Mouse (Mus musculus) G1E (cell line): ENCODE data around the gene Klrb1. TPM values are rescaled to one million over a fixed set of nuclear protein-coding genes. Genes with fewer than 3 reads are reported as not detected.
A peak's percentile ranks its signal among the peaks of the same experiment; 100 is the strongest.
"Not testable (repeated sequence)": the region's sequence is repeated elsewhere in the genome, so short reads cannot be mapped to it uniquely, and the experiment has no call there.

Source experiments
- ATAC-seq: 2 replicates; pipeline ENCODE4 v1.8.0; 2016; ENCODE audit warnings: mild to moderate bottlenecking; ENCODE audit not compliant: insufficient number of reproducible peaks, poor library complexity, low FRiP score, severe bottlenecking; ENCODE audit errors: extremely low read depth
- DNase-seq: peaks from one replicate; pipeline ENCODE4 v3.0.0; 2012; ENCODE audit warnings: low spot score
- H3K27me3 ChIP-seq: 2 replicates; pipeline ENCODE4 v1.6.1; 2012; ENCODE audit warnings: mild to moderate bottlenecking, low read length, inconsistent platforms; ENCODE audit not compliant: insufficient read depth
- H3K36me3 ChIP-seq: replicated peaks from 2 replicates; pipeline ENCODE3; 2012; ENCODE audit warnings: mild to moderate bottlenecking, inconsistent platforms
- H3K4me1 ChIP-seq: 2 replicates; pipeline ENCODE4 v1.6.1; 2012; ENCODE audit warnings: low read depth, low read length, inconsistent platforms, mixed read lengths; ENCODE audit not compliant: insufficient read depth
- H3K4me3 ChIP-seq: 2 replicates; pipeline ENCODE4 v1.5.1; 2012; ENCODE audit warnings: low read depth, mild to moderate bottlenecking, inconsistent platforms, low read length, moderate library complexity, mixed read lengths
- H3K9me3 ChIP-seq: replicated peaks from 2 replicates; pipeline ENCODE4 v1.6.1; 2012; ENCODE audit warnings: inconsistent platforms
- CTCF ChIP-seq: IDR thresholded peaks from 2 replicates; pipeline ENCODE4 v1.5.1; 2012; ENCODE audit warnings: low read depth, low read length, inconsistent platforms, mixed read lengths
- GATA1 ChIP-seq: IDR thresholded peaks from 2 replicates; pipeline ENCODE4 v1.6.1; 2012; ENCODE audit warnings: borderline replicate concordance, low read length, inconsistent platforms, mixed read lengths
- GATA2 ChIP-seq: IDR thresholded peaks from 2 replicates; pipeline ENCODE4 v1.6.1; 2012; ENCODE audit warnings: low read depth, low read length, inconsistent platforms, borderline replicate concordance
- POLR2AphosphoS5 ChIP-seq: IDR thresholded peaks from 2 replicates; pipeline ENCODE4 v1.6.1; 2012; ENCODE audit warnings: low read depth, low read length, inconsistent platforms; ENCODE audit not compliant: insufficient replicate concordance
- TAL1 ChIP-seq: conservative IDR thresholded peaks from 2 replicates; pipeline ENCODE4 v1.6.1; 2012; ENCODE audit warnings: low read depth, low read length, inconsistent platforms, mixed read lengths
- polyA plus RNA-seq: library from polyadenylated mRNA; stranded (reverse); fragments of >175 nt; gene quantifications from 2 replicates; pipeline ENCODE4 v1.2.3, GENCODE M21; 2012
- total RNA-seq, 2 experiments: library from RNA; stranded (forward) in 1 of 2; stranded (reverse) in 1 of 2; fragments of 200-1000 nt in 1 of 2; fragments of >200 nt in 1 of 2; fragmentation: Nextera tagmentation in 1 of 2; gene quantifications; 2 replicates each; pipeline ENCODE4 v1.2.3; 2014 to 2017

The Klrb1 gene
- total and polyA plus RNA-seq, 3 experiments, result not detected

- H3K4me3 ChIP-seq, H3K27me3 ChIP-seq, H3K36me3 ChIP-seq, H3K4me1 ChIP-seq, H3K9me3 ChIP-seq, DNase-seq: not testable (repeated sequence)
- ATAC-seq, result peak; percentile 54; the same call in 1 of the 2 replicates
Observed at GRCm38 (mm10) chr6:128753610-128754224, 30.9 kb upstream of the Klrb1 start.

DNA sequence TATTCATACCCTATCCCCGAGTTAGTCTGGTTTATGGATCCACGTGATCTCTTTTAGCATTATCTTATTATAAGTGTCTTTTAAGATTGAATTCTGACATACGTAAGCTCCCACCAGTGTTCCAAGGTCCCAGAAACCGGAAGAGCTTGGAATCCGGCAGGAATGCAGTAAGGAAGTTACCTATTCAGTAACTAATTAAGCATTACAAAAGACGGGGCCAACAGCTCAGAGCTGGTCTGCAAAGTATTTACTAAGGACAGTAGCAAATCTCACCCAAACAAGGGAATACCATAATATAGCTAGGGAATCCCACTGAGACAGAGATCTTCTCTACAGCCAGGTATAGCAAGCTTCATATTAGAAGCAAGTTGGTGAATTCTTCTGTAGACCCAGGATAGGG is 24.1 kb upstream of the Klrb1 start:
- not testable (repeated sequence) for H3K4me1 ChIP-seq, DNase-seq, H3K4me3 ChIP-seq, ATAC-seq, H3K36me3 ChIP-seq, H3K27me3 ChIP-seq
- peaks cover 20% of the 10 kb centered on the region for H3K9me3 ChIP-seq

GRCm38 (mm10) chr6:128737445-128737844 is 14.6 kb upstream of the Klrb1 start:
- Histone ChIP-seq H3K36me3 (no peaks in the 10 kb centered on the region), H3K27me3 (no peaks in the 10 kb centered on the region), H3K4me3 (no peak overlapping the region), H3K4me1 (no peaks in the 10 kb centered on the region), H3K9me3 (peaks cover 42% of the 10 kb centered on the region)
- no peak for ATAC-seq
- no peak for DNase-seq
- TF ChIP-seq CTCF, result no peak
- TF ChIP-seq GATA1, result no peak
- no peak for TF ChIP-seq POLR2AphosphoS5
- TF ChIP-seq TAL1, result no peak
- TF ChIP-seq GATA2, result no peak

DNA sequence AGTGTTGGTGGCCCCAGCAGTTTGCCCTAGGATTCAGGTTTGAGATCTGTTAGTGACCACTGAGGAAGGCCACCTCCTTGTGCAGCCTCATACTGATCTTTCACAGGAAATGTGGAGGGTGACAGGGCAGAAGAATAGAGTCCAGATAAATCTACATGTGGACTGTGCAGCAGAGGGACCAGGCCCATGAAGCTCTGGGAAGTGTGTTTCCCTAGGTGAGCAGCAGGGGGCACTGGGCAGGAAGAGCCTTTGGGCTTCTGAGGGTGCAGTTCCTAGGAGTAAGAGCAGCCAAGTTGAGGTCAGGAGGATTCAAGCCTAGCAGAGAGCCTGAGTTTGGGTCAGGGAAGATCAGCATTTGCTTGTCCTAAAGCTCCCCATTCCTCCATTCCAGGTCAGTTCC is 13.2 kb upstream of the Klrb1 start:
- H3K4me1 ChIP-seq, result no peaks in the 10 kb centered on the region
- DNase-seq, result no peak

GRCm38 (mm10) chr6:128734896-128735295 is 12.0 kb upstream of the Klrb1 start:
- DNase-seq (no peak), ATAC-seq (no peak)
- H3K36me3 ChIP-seq, result no peaks in the 10 kb centered on the region
- H3K4me1 ChIP-seq, result no peaks in the 10 kb centered on the region
- no peak overlapping the region for H3K4me3 ChIP-seq
- no peaks in the 10 kb centered on the region for H3K27me3 ChIP-seq
- TF ChIP-seq GATA2 (no peak), POLR2AphosphoS5 (no peak), GATA1 (no peak), TAL1 (no peak), CTCF (no peak)
- H3K9me3 ChIP-seq, result peaks cover 37% of the 10 kb centered on the region

More for the DNA sequence above, 13.2 kb upstream of the Klrb1 start:
- ATAC-seq, result no peak
- peaks cover 42% of the 10 kb centered on the region for H3K9me3 ChIP-seq
- no peaks in the 10 kb centered on the region for H3K27me3 ChIP-seq
- TF ChIP-seq GATA2 (no peak), CTCF (no peak), POLR2AphosphoS5 (no peak), TAL1 (no peak), GATA1 (no peak)
- no peak overlapping the region for H3K4me3 ChIP-seq
- no peaks in the 10 kb centered on the region for H3K36me3 ChIP-seq

DNA sequence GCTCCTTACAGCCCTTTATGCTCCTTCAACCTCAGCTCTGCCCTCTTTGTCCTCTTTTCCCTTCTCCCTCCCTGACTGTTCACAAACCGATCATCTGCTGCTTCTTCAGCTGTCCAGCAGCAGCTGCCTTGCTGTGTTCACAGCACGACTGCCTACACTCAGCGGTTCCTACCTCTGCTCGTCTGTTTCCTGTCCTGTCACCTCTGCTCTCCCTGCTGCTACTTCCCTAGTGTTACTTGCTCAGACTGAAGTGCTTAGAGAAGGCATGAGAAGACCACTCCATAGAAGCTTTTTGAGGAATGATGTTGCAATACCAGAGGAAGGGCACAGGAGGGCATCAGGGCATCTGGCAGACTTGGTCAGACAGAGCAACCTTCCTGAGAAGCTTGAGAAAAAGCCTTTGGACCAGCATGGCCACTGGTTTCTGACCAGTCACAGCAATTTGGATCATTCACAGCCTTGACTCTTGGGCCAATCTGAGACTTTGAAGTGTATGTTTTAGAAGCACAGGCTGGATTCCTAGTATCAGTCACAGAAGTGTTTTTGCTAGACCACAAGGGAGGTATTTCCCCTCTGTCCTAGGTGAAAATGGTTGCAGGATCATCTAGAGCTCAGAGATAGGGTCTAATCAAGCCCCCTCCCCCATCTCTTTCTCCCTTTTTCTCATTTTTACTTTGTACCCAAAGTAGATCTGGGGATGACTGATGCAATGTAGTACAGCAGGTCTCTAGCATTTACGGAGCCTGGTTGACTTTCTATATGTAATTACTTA is 11.2 kb upstream of the Klrb1 start:
- Histone ChIP-seq H3K9me3 (peaks cover 33% of the 10 kb centered on the region), H3K4me1 (no peaks in the 10 kb centered on the region), H3K4me3 (no peak overlapping the region), H3K27me3 (no peaks in the 10 kb centered on the region), H3K36me3 (no peaks in the 10 kb centered on the region)
- no peak for TF ChIP-seq POLR2AphosphoS5
- TF ChIP-seq GATA1, result no peak
- TF ChIP-seq CTCF, result no peak
- TF ChIP-seq GATA2, result no peak
- no peak for TF ChIP-seq TAL1
- DNase-seq (no peak), ATAC-seq (no peak)
